Mouse (Mus musculus): ENCODE measurements around the gene Smim10l1. TPM values are rescaled to one million over a fixed set of nuclear protein-coding genes. Genes with fewer than 3 reads are reported as not detected.

The Smim10l1 gene
- polyA plus RNA-seq (2017; shearing (Covaris generic)): 10 to 100 TPM; 13.2 to 21.0 TPM

DNA sequence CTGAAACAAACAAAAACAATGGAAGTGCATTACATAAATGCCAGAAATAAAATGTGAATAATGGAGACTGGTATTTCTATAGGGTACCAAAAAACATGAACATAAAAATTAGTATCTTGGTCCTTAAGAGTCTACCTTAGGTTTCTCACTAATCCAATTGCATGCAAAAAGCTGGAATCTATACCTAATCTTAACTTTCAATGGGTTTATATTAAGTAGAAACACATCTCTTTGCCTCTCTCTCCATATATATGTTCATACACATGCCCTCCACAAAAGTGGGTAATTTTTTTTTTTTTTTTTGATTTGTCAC lies at the start of gene Smim10l1:
Smim10l1 (plus strand) TSS at position 301 of the 313 bp plus-strand sequence.
- ATAC-seq: no peak

DNA sequence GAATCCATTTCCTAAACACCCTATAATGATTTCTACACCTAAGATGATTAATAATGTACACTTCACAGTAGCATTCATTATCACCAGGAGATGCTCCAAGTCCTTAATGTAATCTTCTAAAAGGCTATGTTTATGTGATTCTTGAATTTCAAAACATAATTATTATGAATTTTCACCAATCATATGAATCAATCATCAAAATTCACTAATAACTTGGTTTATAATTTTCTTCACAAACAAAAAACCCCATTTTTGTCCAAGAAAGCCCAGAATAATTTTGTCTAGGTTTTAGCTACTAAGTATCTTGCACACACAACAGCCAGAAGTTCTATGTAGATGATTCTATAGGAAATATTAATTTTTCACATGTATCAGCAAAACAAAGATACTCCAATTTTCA lies 49.0 kb upstream of the Smim10l1 start, which contains the start of gene Tas2r140:
Tas2r140 (minus strand) TSS at position 101 of the 400 bp plus-strand sequence.
- ATAC-seq: no peak

GRCm38 (mm10) chr6:133092226-133092625 lies 12.5 kb upstream of the Smim10l1 start:
- ATAC-seq: no peak

DNA sequence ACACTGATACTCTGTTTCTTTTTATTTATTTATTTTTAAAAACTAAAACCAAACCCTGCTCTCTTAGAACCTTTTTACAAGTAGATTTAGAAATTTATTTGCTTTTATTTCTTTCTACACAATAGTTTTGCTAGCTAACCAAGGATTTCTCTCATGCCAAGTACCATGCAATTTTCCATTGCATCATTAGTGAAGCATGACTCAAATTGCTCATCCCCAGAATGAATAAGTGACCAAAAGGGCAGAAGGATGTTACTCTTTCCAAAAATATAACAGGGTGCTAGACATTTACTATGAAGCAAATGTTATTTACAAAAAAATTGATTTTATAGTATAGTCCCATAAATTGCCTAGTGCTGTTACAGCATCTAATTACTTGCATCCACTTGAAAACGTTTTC lies 2.3 kb upstream of the Smim10l1 start:
- no peak for ATAC-seq

DNA sequence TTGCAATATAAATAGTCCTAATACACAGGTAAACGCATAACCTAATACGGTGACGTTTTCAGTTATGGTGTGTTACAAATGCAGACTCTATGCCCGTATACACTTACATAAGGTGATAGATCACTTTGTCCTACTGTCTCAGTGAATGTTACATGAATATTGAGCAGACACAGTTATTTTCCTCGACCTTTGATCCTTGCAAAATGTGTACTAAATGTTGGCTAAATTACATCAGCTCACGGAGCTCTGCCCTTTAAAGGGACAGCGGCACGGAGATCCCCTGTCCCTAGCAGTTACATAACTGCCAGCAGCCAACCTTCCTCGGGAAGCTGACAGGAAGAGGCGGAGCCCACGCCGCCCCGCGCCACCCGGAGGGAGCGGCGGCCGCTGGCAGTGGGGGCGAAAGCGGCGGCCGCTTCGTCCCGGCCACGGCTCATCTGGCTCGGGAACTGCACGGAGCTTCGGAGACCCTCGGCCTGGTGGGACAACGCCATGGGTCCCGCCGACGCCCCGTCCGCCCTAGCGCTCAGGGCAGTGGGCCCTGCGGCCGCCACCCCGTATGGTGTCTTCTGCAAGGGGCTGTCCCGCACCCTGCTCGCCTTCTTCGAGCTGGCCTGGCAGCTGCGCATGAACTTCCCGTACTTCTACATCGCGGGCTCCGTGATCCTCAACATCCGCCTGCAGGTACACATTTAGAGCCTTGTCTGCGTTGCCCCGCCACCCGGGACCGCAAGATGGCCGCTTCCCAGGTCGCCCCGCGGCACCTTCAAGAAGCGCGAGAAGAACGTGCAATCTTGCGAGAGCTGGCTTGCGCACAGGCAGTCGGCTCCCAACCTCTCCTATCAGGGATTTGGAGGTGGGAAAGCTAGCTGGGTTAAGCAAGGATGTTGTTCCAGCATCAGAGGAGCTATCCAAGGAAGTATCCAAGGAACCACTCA lies 482 bp downstream of the Smim10l1 start:
- ATAC-seq: peak; percentile 90

Other genes with a start within 250 kb of the Smim10l1 start
- not detected for gene Tas2r116, start 249.5 kb upstream of the Smim10l1 start, polyA plus RNA-seq (2017; shearing (Covaris generic))
- gene Tas2r110, start 236.9 kb upstream of the Smim10l1 start, polyA plus RNA-seq (2017; shearing (Covaris generic)): not detected
- not detected for gene Tas2r113, start 211.9 kb upstream of the Smim10l1 start, polyA plus RNA-seq (2017; shearing (Covaris generic))
- not detected for gene Tas2r125, start 195.3 kb upstream of the Smim10l1 start, polyA plus RNA-seq (2017; shearing (Covaris generic))
- gene Tas2r129, start 153.8 kb upstream of the Smim10l1 start, polyA plus RNA-seq (2017; shearing (Covaris generic)): not detected
- not detected for gene Tas2r131, start 147.0 kb upstream of the Smim10l1 start, polyA plus RNA-seq (2017; shearing (Covaris generic))
- gene Tas2r109, start 123.9 kb upstream of the Smim10l1 start, polyA plus RNA-seq (2017; shearing (Covaris generic)): not detected
- not detected for gene Tas2r103, start 67.8 kb upstream of the Smim10l1 start, polyA plus RNA-seq (2017; shearing (Covaris generic))
- gene Tas2r140, start 49.1 kb upstream of the Smim10l1 start, polyA plus RNA-seq (2017; shearing (Covaris generic)): not detected
- not detected for gene 5530400C23Rik, start 187.3 kb downstream of the Smim10l1 start, polyA plus RNA-seq (2017; shearing (Covaris generic))

Data from activated CD4-positive, CD25-positive, alpha-beta regulatory T cell, adult 4 months (primary cell).